Mouse (Mus musculus): ENCODE results near the gene Ddr1. TPM values are rescaled to one million over a fixed set of nuclear protein-coding genes. Genes with fewer than 3 reads are reported as not detected.

Gene Ddr1
- polyA plus RNA-seq, 2 experiments = 1.1 to 1.7 TPM

DNA sequence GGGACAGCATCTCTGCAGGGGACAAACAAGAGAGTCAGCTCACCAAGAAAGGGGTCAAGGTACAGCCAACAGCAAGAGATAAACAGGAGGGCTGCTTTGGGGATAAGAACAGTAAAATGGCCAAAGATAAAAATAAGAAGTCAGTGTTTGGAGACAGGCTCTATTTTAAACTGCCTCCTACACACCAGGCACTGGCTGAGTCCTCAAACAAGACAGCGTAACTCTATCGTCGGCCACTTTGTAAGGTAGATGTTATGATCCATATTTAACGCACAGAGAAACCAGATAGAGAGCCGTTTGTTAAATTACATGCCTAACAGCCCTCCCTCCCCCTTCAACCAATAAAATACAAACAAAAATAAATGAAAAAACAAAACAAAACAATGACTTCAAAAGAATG, 10.5 kb downstream of the Ddr1 start:
- H3K9ac ChIP-seq (replicated peaks) = no peak overlapping the region
- H3K27me3 ChIP-seq (ENCODE audit: control insufficient read depth, insufficient read depth, low read length) = peaks cover 17% of the 10 kb centered on the region
- no peak overlapping the region for H3K4me3 ChIP-seq (ENCODE audit: insufficient read depth in 1 of 2, low read depth in 2 of 2, low read length in 2 of 2)
- TF ChIP-seq EP300 (IDR thresholded peaks at IDR 0.05; ENCODE audit: low read depth) = no peak
- TF ChIP-seq CTCF (IDR thresholded peaks at IDR 0.05; ENCODE audit: low read depth) = no peak
- 72% methylated on average over 5 of the region's 5 CpGs for WGBS (ENCODE audit: insufficient replicate concordance)
- H3K36me3 ChIP-seq (replicated peaks; ENCODE audit: control insufficient read depth, insufficient read depth, low read depth) = no peaks in the 10 kb centered on the region
- ATAC-seq (ENCODE audit: insufficient read depth) = no peak
- H3K9me3 ChIP-seq (ENCODE audit: control insufficient read depth, low read length) = no peaks in the 10 kb centered on the region; the same call in 1 of the 2 replicates
- no peak for DNase-seq (ENCODE audit: low read depth in 3 of 3, low spot score in 3 of 3)
- no peak overlapping the region for H3K27ac ChIP-seq
- no peaks in the 10 kb centered on the region for H3K4me1 ChIP-seq (replicated peaks; ENCODE audit: control insufficient read depth in 2 of 2, insufficient read depth in 2 of 2, low read length in 1 of 2)
- no peak overlapping the region for H3K4me2 ChIP-seq (ENCODE audit: low read depth)

DNA sequence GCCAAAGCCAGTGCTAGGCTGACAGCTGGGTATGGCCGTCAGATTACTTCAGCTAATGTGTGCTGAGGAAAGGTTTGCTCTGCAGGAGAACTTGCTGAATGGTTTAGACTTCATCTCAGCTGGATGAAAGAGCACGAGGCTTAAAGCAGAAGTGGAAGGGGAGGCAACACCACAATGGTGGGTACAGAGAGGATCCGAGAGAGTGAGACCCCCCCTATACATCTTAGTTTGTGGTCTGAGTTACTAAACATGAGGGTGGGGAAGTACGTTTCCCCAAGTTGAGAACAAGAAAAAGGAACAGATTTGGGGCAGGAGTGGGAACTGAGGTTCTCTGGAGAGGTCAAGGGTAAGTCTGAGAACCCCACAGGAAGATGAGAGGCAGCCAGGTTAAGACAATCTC, 12.1 kb downstream of the Ddr1 start:
- TF ChIP-seq EP300 (IDR thresholded peaks at IDR 0.05; ENCODE audit: low read depth) (no peak), CTCF (IDR thresholded peaks at IDR 0.05; ENCODE audit: low read depth) (no peak)
- Histone ChIP-seq H3K36me3 (replicated peaks; ENCODE audit: control insufficient read depth, insufficient read depth, low read depth) (no peaks in the 10 kb centered on the region), H3K9me3 (ENCODE audit: control insufficient read depth, low read length) (no peaks in the 10 kb centered on the region; the same call in 1 of the 2 replicates), H3K27ac (no peak overlapping the region), H3K4me2 (ENCODE audit: low read depth) (no peak overlapping the region), H3K4me3 (ENCODE audit: insufficient read depth in 1 of 2, low read depth in 2 of 2, low read length in 2 of 2) (no peak overlapping the region), H3K4me1 (replicated peaks; ENCODE audit: control insufficient read depth in 2 of 2, insufficient read depth in 2 of 2, low read length in 1 of 2) (no peaks in the 10 kb centered on the region), H3K27me3 (ENCODE audit: control insufficient read depth, insufficient read depth, low read length) (peaks cover 5% of the 10 kb centered on the region), H3K9ac (replicated peaks) (no peak overlapping the region)
- 28% methylated on average over 4 of the region's 4 CpGs for WGBS (ENCODE audit: insufficient replicate concordance)
- DNase-seq (ENCODE audit: low read depth in 3 of 3, low spot score in 3 of 3) (no peak), ATAC-seq (ENCODE audit: insufficient read depth) (no peak)

DNA sequence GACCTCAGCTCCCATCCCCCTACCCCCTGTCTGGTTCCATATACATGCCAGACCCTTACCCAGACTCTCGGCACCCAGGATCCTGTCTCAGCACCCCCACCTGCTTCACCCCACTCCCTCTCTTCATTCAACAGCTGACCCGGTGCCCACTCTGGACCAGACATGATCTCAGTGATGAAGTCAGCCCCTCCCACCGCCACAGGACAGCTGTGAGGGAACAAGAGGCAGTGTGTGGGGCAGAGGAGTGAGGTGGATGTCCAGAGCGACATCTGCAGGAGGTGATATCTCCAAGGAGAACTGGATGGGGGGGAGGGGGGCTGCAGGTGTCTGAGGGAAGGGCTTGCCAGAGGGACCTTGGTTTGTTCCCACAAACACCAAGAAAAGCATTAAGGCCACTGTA, 12.6 kb downstream of the Ddr1 start:
- no peak for TF ChIP-seq EP300 (IDR thresholded peaks at IDR 0.05; ENCODE audit: low read depth)
- TF ChIP-seq CTCF (IDR thresholded peaks at IDR 0.05; ENCODE audit: low read depth) = no peak
- no peak overlapping the region for H3K4me3 ChIP-seq (ENCODE audit: insufficient read depth in 1 of 2, low read depth in 2 of 2, low read length in 2 of 2)
- H3K4me1 ChIP-seq (replicated peaks; ENCODE audit: control insufficient read depth in 2 of 2, insufficient read depth in 2 of 2, low read length in 1 of 2) = no peaks in the 10 kb centered on the region
- H3K9ac ChIP-seq (replicated peaks) = no peak overlapping the region
- WGBS (ENCODE audit: insufficient replicate concordance) = 56% methylated on average over 4 of the region's 4 CpGs
- H3K4me2 ChIP-seq (ENCODE audit: low read depth) = no peak overlapping the region
- ATAC-seq (ENCODE audit: insufficient read depth) (no peak), DNase-seq (ENCODE audit: low read depth in 3 of 3, low spot score in 3 of 3) (no peak)
- no peak overlapping the region for H3K27ac ChIP-seq
- H3K27me3 ChIP-seq (ENCODE audit: control insufficient read depth, insufficient read depth, low read length) = no peaks in the 10 kb centered on the region; the same call in 1 of the 2 replicates
- no peaks in the 10 kb centered on the region for H3K36me3 ChIP-seq (replicated peaks; ENCODE audit: control insufficient read depth, insufficient read depth, low read depth)
- H3K9me3 ChIP-seq (ENCODE audit: control insufficient read depth, low read length) = no peaks in the 10 kb centered on the region; the same call in 1 of the 2 replicates

GRCm38 (mm10) chr17:35689936-35690645, 14.3 kb downstream of the Ddr1 start:
- Histone ChIP-seq H3K27me3 (ENCODE audit: control insufficient read depth, insufficient read depth, low read length) (no peaks in the 10 kb centered on the region), H3K4me2 (ENCODE audit: low read depth) (no peak overlapping the region), H3K4me3 (ENCODE audit: insufficient read depth in 1 of 2, low read depth in 2 of 2, low read length in 2 of 2) (no peak overlapping the region), H3K36me3 (replicated peaks; ENCODE audit: control insufficient read depth, insufficient read depth, low read depth) (no peaks in the 10 kb centered on the region), H3K9ac (replicated peaks) (no peak overlapping the region), H3K27ac (no peak overlapping the region), H3K4me1 (replicated peaks; ENCODE audit: control insufficient read depth in 2 of 2, insufficient read depth in 2 of 2, low read length in 1 of 2) (no peaks in the 10 kb centered on the region), H3K9me3 (ENCODE audit: control insufficient read depth, low read length) (no peaks in the 10 kb centered on the region)
- 64% methylated on average over 18 of the region's 18 CpGs for WGBS (ENCODE audit: insufficient replicate concordance)
- no peak for ATAC-seq (ENCODE audit: insufficient read depth)
- TF ChIP-seq EP300 (IDR thresholded peaks at IDR 0.05; ENCODE audit: low read depth) (no peak), CTCF (IDR thresholded peaks at IDR 0.05; ENCODE audit: low read depth) (no peak)
- DNase-seq (ENCODE audit: low read depth in 3 of 3, low spot score in 3 of 3) = no peak

DNA sequence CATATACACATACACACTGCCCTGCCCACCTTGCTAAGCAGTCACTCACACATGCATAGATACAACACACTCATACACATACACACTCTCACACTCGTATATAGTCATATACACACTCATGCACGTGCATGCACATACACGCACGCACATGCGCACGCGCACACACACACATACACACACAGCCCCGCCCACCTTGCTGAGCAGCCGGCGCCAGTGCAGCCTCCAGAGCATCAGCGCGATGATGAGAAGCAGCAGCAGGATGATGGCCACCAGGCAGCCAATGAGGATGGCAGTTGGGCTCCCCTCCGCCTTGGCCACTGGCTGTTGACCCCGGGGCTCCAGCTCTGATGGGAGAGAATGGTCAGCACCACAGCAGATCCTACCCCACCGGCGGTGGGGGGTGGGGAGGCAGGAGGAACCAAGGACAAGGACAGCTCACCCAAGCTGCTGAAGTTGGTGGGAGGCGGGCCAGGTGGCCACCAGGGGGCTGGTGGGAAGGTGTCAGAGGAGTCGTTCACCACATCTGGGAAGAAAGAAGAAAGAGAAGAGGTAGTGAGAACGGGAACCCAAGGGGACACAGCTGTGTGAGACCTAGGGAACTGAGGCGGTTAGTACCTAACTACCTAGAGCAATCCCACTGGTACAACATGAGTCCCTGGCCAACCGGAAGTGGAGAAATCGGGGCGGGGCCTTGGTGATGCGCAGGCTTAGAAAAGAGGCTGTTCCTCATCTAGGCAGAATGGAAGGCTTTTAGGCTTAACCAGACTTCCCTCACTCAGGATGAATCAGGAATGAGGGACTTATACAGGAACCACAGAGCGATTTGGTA, 15.9 kb downstream of the Ddr1 start:
- DNase-seq (ENCODE audit: low read depth in 3 of 3, low spot score in 3 of 3) (no peak), ATAC-seq (ENCODE audit: insufficient read depth) (no peak)
- no peaks in the 10 kb centered on the region for H3K36me3 ChIP-seq (replicated peaks; ENCODE audit: control insufficient read depth, insufficient read depth, low read depth)
- no peaks in the 10 kb centered on the region for H3K27me3 ChIP-seq (ENCODE audit: control insufficient read depth, insufficient read depth, low read length)
- H3K4me2 ChIP-seq (ENCODE audit: low read depth) = no peak overlapping the region
- H3K9me3 ChIP-seq (ENCODE audit: control insufficient read depth, low read length) = no peaks in the 10 kb centered on the region
- H3K4me3 ChIP-seq (ENCODE audit: insufficient read depth in 1 of 2, low read depth in 2 of 2, low read length in 2 of 2) = no peak overlapping the region
- H3K27ac ChIP-seq = no peak overlapping the region
- H3K9ac ChIP-seq (replicated peaks) = no peak overlapping the region
- 65% methylated on average over 25 of the region's 25 CpGs for WGBS (ENCODE audit: insufficient replicate concordance)
- H3K4me1 ChIP-seq (replicated peaks; ENCODE audit: control insufficient read depth in 2 of 2, insufficient read depth in 2 of 2, low read length in 1 of 2) = no peaks in the 10 kb centered on the region
- no peak; the same call in 1 of the 2 replicates for TF ChIP-seq CTCF (IDR thresholded peaks at IDR 0.05; ENCODE audit: low read depth)
- TF ChIP-seq EP300 (IDR thresholded peaks at IDR 0.05; ENCODE audit: low read depth) = no peak

All from liver, embryonic 14.5 days (tissue).